Mouse (Mus musculus) forebrain, embryonic 11.5 days (tissue): ENCODE data around the gene Mmp2. TPM values are rescaled to one million over a fixed set of nuclear protein-coding genes. Genes with fewer than 3 reads are reported as not detected.
"Not testable (repeated sequence)": the region's sequence is repeated elsewhere in the genome, so short reads cannot be mapped to it uniquely, and the experiment has no call there.

Source experiments
- ATAC-seq: fragments of 200-750 bp; cut with Nextera tagmentation; replicated peaks from 2 replicates; pipeline ENCODE4 v1.8.0; 2017; ENCODE audit warnings: moderate TSS enrichment; ENCODE audit not compliant: low FRiP score
- DNase-seq: peaks from one replicate; pipeline ENCODE4 v3.0.0-alpha.2; 2017; ENCODE audit warnings: low spot score
- H3K27ac ChIP-seq: fragments of 300-500 bp; sonication (generic); 2 replicates; pipeline ENCODE4 v1.5.1; 2014; ENCODE audit warnings: low read depth, low read length
- H3K27me3 ChIP-seq: fragments of 300-500 bp; sonication (generic); 2 replicates; pipeline ENCODE4 v1.6.1; 2014; ENCODE audit warnings: mild to moderate bottlenecking, low read length, mixed read lengths; ENCODE audit not compliant: control insufficient read depth, insufficient read depth
- H3K36me3 ChIP-seq: fragments of 300-500 bp; sonication (generic); 2 replicates; pipeline ENCODE4 v1.6.1; 2014; ENCODE audit warnings: mild to moderate bottlenecking, low read length, moderate library complexity, mixed read lengths; ENCODE audit not compliant: control insufficient read depth, insufficient read depth
- H3K4me1 ChIP-seq: fragments of 300-500 bp; sonication (generic); replicated peaks from 2 replicates; pipeline ENCODE4 v1.6.1; 2014; ENCODE audit warnings: low read length, mixed read lengths; ENCODE audit not compliant: control insufficient read depth, insufficient read depth
- H3K4me2 ChIP-seq: fragments of 300-500 bp; sonication (generic); 2 replicates; pipeline ENCODE4 v1.6.1; 2014; ENCODE audit warnings: low read depth, mild to moderate bottlenecking, low read length, moderate library complexity, mixed read lengths; ENCODE audit not compliant: severe bottlenecking
- H3K4me3 ChIP-seq: fragments of 300-500 bp; sonication (generic); 2 replicates; pipeline ENCODE4 v1.5.1; 2014; ENCODE audit warnings: low read depth, low read length
- H3K9ac ChIP-seq: fragments of 300-500 bp; sonication (generic); 2 replicates; pipeline ENCODE4 v1.6.1; 2014; ENCODE audit warnings: low read length
- H3K9me3 ChIP-seq: fragments of 300-500 bp; sonication (generic); 2 replicates; pipeline ENCODE4 v1.6.1; 2016; ENCODE audit warnings: low read length, mixed read lengths; ENCODE audit not compliant: control insufficient read depth
- WGBS: fragments of 180-500 bp; shearing (Covaris S2); extraction: QIAGEN DNeasy Blood & Tissue Kit; methylation state at CpG from one replicate; pipeline ENCODE4 v1.1.7; 2014; 5-methylcytosine and 5-hydroxymethylcytosine counted together
- polyA plus RNA-seq: library from polyadenylated mRNA; unstranded; fragments of >200 nt; fragmentation: Nextera tagmentation; extraction: Ambion mirVana; gene quantifications from 2 replicates; pipeline ENCODE4 v1.2.1, GENCODE M21; 2014

Gene Mmp2
- polyA plus RNA-seq, result 40.4 and 43.9 TPM in 2 replicates

GRCm38 (mm10) chr8:92827243-92828034, at the start of gene Mmp2:
Gene Mmp2 (plus strand): TSS chr8:92827291.
- Histone ChIP-seq H3K27me3 (0 out of 2 replicates have a peak, but pooled peaks cover 3% of the 10 kb centered on the region), H3K9me3 (no peaks in the 10 kb centered on the region), H3K36me3 (no peaks in the 10 kb centered on the region), H3K4me3 (peak within 1 kb of the TSS; percentile 38), H3K4me1 (no peaks in the 10 kb centered on the region), H3K4me2 (peak within 1 kb of the TSS; percentile 75), H3K27ac (no peak within 1 kb of the TSS), H3K9ac (peak within 1 kb of the TSS; percentile 66)
- 1% methylated on average over 37 of the region's 37 CpGs for WGBS
- ATAC-seq (0 out of 2 replicates have a peak, but pooled peaks have one; percentile 46), DNase-seq (peak; percentile 68)

- 78% methylated on average over 3 of the region's 3 CpGs for WGBS
- Histone ChIP-seq H3K4me1 (0 out of 2 replicates have a peak, but pooled peaks cover 4% of the 10 kb centered on the region), H3K4me3 (no peak overlapping the region), H3K27me3 (no peaks in the 10 kb centered on the region), H3K4me2 (no peak overlapping the region), H3K9me3 (no peaks in the 10 kb centered on the region), H3K9ac (no peak overlapping the region), H3K36me3 (no peaks in the 10 kb centered on the region), H3K27ac (no peak overlapping the region)
- ATAC-seq (no peak), DNase-seq (no peak)
Observed at GRCm38 (mm10) chr8:92780976-92781375, 46.1 kb upstream of the Mmp2 start.

- Histone ChIP-seq H3K4me2 (no peak overlapping the region), H3K27ac (no peak overlapping the region), H3K36me3 (no peaks in the 10 kb centered on the region), H3K9ac (no peak overlapping the region), H3K4me1 (no peaks in the 10 kb centered on the region), H3K4me3 (no peak overlapping the region), H3K9me3 (no peaks in the 10 kb centered on the region), H3K27me3 (no peaks in the 10 kb centered on the region)
- 68% methylated on average over 3 of the region's 3 CpGs for WGBS
- DNase-seq (no peak), ATAC-seq (no peak)
Observed at GRCm38 (mm10) chr8:92783906-92784610, 43.0 kb upstream of the Mmp2 start.

GRCm38 (mm10) chr8:92790835-92791234, 36.3 kb upstream of the Mmp2 start:
- H3K4me3 ChIP-seq, result no peak overlapping the region
- ATAC-seq (no peak), DNase-seq (no peak)
- no peak overlapping the region for H3K9ac ChIP-seq
- no peaks in the 10 kb centered on the region for H3K9me3 ChIP-seq
- H3K4me2 ChIP-seq, result no peak overlapping the region
- 80% methylated on average over 3 of the region's 3 CpGs for whole genome bisulfite sequencing
- H3K27ac ChIP-seq, result no peak overlapping the region
- H3K4me1 ChIP-seq, result no peaks in the 10 kb centered on the region
- no peaks in the 10 kb centered on the region for H3K27me3 ChIP-seq
- H3K36me3 ChIP-seq, result no peaks in the 10 kb centered on the region

- WGBS, result 89% methylated on average over 2 of the region's 2 CpGs
- not testable (repeated sequence) for H3K4me2 ChIP-seq, H3K4me3 ChIP-seq, H3K4me1 ChIP-seq, H3K36me3 ChIP-seq, ATAC-seq, H3K9ac ChIP-seq, DNase-seq, H3K27me3 ChIP-seq, H3K9me3 ChIP-seq, H3K27ac ChIP-seq
Observed at GRCm38 (mm10) chr8:92791999-92792398, 35.1 kb upstream of the Mmp2 start.

- no peaks in the 10 kb centered on the region for H3K27me3 ChIP-seq
- WGBS, result 87% methylated on average over 14 of the region's 14 CpGs
- H3K9ac ChIP-seq, result no peak overlapping the region
- no peaks in the 10 kb centered on the region for H3K9me3 ChIP-seq
- no peak overlapping the region for H3K4me2 ChIP-seq
- DNase-seq (no peak), ATAC-seq (no peak)
- no peak overlapping the region for H3K27ac ChIP-seq
- no peak overlapping the region for H3K4me3 ChIP-seq
- no peaks in the 10 kb centered on the region for H3K4me1 ChIP-seq
- H3K36me3 ChIP-seq, result no peaks in the 10 kb centered on the region
Observed at GRCm38 (mm10) chr8:92793852-92794580, 33.1 kb upstream of the Mmp2 start.

GRCm38 (mm10) chr8:92797527-92797931, 29.6 kb upstream of the Mmp2 start:
- 70% methylated on average over 7 of the region's 7 CpGs for WGBS
- H3K4me1 ChIP-seq, result no peaks in the 10 kb centered on the region
- no peak overlapping the region for H3K4me2 ChIP-seq
- no peak overlapping the region for H3K4me3 ChIP-seq
- no peak overlapping the region for H3K9ac ChIP-seq
- no peak for ATAC-seq
- DNase-seq, result no peak
- no peaks in the 10 kb centered on the region for H3K27me3 ChIP-seq
- H3K27ac ChIP-seq, result no peak overlapping the region
- H3K36me3 ChIP-seq, result no peaks in the 10 kb centered on the region
- H3K9me3 ChIP-seq, result no peaks in the 10 kb centered on the region

- no peak for ATAC-seq
- 92% methylated on average over 11 of the region's 11 CpGs for WGBS
Observed at GRCm38 (mm10) chr8:92799406-92799805, 27.7 kb upstream of the Mmp2 start.

More at GRCm38 (mm10) chr8:92799406-92799805, 27.7 kb upstream of the Mmp2 start:
- Histone ChIP-seq H3K4me1 (no peaks in the 10 kb centered on the region), H3K27me3 (no peaks in the 10 kb centered on the region), H3K4me3 (no peak overlapping the region), H3K9ac (no peak overlapping the region), H3K36me3 (no peaks in the 10 kb centered on the region), H3K4me2 (no peak overlapping the region), H3K27ac (no peak overlapping the region), H3K9me3 (no peaks in the 10 kb centered on the region)
- DNase-seq, result no peak
